Mouse (Mus musculus): Measurements from ENCODE around the gene Agpat4.
"Not testable (repeated sequence)": the region's sequence is repeated elsewhere in the genome, so short reads cannot be mapped to it uniquely, and the experiment has no call there.

Agpat4 gene

GRCm38 (mm10) chr17:12195604-12196003, 77.1 kb downstream of the Agpat4 start:
- peak; percentile 53 for DNase-seq

- DNase-seq: no peak
These were observed 81.4 kb downstream of the Agpat4 start for GRCm38 (mm10) chr17:12199933-12200332.

- DNase-seq: peak; percentile 46
These were observed 82.6 kb downstream of the Agpat4 start for GRCm38 (mm10) chr17:12201086-12201485.

GRCm38 (mm10) chr17:12203414-12203897, 85.0 kb downstream of the Agpat4 start:
- no peak for DNase-seq

GRCm38 (mm10) chr17:12204246-12204645, 85.7 kb downstream of the Agpat4 start:
- peak; percentile 73 for DNase-seq

- DNase-seq: no peak
These were observed 86.1 kb downstream of the Agpat4 start for GRCm38 (mm10) chr17:12204689-12205014.

- DNase-seq: peak; percentile 95
These were observed 86.7 kb downstream of the Agpat4 start for GRCm38 (mm10) chr17:12205015-12205693.

- no peak for DNase-seq
These were observed 87.2 kb downstream of the Agpat4 start for GRCm38 (mm10) chr17:12205694-12206075.

DNA sequence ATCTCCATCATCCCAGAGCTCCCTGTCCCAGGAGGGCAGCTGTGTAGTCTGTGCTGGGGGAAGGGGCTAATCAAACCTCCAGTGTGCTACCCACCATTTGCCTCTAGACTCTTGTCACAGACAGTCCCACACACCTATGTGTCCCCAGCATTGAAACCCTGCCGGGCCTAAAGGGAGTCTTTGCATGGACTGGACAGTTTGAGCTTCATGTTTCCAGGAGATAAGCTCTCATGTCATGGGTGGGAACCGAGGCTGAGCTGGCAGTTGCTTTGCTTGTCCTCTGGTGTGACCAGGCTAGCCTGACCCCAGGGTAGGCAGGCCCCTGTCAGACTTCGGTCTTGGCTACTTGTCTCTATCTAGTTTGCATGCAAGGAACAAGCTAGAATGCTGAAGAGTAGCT, 87.7 kb downstream of the Agpat4 start:
- peak; percentile 90 for DNase-seq

DNA sequence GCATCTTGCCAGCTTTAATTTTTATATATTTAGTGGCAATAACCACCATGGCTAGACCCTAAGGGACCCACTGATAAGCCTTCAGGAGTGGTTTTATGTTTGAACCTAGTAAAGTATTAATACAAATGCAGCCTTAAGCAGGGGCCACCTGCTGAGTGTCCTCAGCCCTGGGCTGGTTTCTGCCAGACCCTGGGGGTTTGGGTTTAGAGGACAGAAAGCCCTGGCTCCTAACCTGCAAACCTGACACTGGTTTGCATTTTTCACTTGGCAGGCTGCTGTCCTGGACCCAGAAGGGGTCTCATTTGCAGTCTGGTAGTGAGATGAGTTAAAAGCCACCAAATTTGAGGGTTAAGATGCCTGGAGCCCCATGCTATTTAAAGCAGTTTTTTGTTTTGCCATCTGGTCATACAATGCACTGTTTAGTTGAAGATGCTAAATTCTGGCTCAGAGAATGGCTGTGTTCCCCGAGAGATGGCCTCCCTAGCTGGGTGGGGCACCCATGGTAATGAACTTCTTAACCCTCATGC, 88.6 kb downstream of the Agpat4 start:
- peak; percentile 55 for DNase-seq

DNA sequence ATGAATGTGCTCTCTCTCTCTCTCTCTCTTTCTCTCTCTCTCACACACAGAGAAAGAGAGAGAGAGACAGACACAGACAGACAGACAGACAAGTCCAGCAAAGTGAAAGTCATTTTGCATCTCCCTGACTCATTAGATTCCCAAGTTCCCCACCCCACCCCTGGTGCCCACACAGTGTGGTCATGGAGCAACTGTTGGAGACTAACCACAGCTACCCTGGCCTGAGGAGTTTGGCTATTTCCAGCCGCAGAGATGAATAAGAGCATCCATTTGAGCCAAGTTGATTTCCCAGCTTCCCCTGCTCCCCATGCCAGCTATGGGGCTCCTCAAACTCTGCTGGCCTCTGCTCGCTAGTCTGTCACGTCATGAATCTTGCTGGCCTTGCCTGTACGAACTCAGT, 91.0 kb downstream of the Agpat4 start:
- no peak for DNase-seq

- peak; percentile 93 for DNase-seq
These were observed 92.1 kb downstream of the Agpat4 start for GRCm38 (mm10) chr17:12210544-12211132.

DNA sequence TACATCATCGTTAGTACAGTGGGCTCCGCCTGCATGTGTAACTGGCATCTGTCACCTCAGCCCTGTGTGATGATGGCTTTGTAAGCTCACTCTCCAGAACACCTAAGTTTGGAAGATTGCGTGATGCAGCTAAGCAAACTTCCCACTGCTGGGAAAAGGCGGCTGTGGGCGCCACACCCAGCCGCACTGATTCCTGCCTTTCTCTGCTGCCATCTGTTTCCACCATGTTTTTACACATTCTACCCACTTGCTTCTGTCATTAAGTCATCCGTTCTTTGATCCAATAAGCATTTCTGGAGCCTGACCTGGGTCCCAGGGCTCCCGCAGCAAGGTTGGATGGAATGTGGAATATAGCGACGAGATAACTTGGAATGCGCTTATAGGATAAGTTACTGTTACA, 93.4 kb downstream of the Agpat4 start:
- no peak for DNase-seq

- no peak for DNase-seq
These were observed 93.8 kb downstream of the Agpat4 start for GRCm38 (mm10) chr17:12212341-12212740.

DNA sequence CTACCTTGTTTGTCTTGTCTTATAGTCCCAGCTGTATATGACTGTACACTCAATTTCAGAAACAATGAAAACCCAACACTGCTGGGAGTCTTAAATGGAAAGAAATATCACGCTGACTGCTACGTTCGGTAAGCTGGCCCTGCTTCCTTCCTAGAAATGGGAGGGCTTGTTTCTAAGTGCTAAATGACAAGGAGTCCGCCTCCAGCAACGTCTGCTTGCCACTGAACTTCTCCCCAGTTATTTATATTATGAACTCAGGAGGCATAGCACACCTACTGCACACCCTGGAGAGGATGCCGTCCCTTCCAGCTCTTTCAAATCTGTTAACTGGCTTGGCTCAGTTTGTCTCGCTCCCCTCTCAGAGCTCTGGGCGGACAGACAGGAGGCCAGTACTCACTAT, 94.9 kb downstream of the Agpat4 start:
- DNase-seq: no peak

DNA sequence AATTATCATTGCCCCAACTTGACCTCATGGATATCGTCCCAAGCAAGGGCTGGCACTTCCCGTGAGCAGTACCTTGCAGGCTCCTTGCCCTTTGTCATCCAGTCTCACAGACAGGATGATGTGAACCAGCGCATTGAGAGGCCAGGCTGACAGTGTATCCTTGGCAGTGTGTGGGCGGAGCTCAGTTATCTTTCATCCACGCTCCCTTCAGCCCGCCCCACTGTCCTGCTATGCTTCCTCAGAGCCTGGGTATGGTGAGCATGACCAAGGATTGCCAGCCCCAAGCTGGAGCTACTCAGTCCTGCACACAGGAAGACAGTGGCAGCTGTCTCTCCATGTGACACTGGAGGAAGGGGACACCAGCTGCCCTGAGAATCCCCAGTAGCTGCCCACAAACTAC, 97.7 kb downstream of the Agpat4 start:
- peak; percentile 79 for DNase-seq

DNA sequence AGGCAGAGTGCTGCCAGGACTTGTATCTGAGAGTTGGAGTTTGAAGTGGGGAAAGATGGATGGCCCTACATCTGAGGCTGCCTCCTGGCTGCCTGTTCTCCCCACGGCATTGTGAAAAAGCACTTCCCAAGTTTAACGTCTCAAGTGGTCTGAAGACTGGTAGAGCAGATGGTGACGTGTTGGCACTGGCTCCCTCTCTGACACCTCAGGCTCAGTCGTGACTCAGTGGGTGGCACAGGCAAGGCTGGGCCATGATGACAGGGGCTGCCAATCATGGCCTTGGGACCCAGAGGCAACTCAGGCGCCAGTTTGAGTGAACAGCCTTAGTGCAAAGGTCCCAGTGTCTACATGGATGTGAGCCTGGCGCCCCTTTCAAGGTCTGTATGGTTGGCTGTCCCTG, 103.4 kb downstream of the Agpat4 start:
- no peak for DNase-seq

DNA sequence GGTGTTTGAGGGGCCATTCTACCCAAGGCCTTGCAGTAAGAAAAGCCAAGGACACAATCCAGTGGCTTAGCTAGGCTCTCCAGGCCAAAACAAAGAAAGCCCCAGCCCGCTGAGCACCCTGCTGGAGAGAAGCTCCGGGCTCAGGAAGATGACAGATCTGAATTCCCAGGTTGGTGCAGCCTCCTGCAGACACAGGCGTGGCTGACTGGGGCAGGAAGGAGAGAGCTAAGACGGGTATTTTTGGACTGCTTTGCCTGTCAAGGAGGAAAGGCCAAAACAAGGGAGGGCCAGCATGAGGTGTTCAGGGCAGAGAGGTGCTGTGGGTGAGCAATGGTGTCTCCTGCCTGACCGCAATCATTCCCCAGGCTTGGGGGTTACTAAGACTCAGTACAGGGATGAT, 105.2 kb downstream of the Agpat4 start:
- DNase-seq: no peak

DNA sequence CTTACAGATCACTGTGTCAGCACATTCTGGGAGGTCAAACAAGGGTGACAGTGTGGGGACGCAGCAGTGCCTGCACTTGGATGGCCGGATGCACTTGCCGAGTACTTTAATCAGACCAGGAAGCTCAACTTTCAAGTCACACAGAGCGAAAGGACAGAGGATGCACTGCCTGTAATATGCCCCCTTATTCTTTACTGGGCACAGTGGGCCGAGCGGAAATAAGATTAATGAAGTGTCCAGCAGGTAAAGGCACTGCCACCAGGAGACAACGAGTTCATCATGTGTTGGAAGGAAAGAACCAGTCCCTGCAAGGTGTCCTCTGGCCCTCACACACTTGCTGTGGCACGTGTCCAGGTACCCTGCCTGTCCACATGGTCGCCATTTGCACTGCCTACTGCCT, 105.6 kb downstream of the Agpat4 start:
- no peak for DNase-seq

- not testable (repeated sequence) for DNase-seq
These were observed 106.0 kb downstream of the Agpat4 start for GRCm38 (mm10) chr17:12224551-12224950.

GRCm38 (mm10) chr17:12225227-12225626, 106.7 kb downstream of the Agpat4 start:
- no peak for DNase-seq

DNA sequence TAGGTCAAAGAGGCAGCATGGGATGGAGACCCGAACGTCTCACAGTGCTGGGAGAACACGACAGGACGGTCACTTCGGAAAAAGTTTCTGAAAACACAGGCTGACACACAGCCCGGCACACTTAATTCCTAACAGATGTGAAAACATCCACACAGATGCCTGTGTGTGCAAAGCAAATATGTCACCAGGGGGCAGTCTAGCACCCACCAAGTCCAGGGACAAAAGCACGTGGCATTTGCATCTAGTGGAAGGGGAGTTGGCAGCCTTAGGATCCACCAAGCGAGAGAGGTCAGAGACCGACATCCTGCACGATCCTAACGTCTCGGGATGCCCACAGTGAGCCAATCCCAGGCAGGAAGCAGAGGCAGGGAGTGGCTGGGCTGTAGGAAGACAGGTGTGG, 108.0 kb downstream of the Agpat4 start:
- DNase-seq: peak; percentile 37

DNA sequence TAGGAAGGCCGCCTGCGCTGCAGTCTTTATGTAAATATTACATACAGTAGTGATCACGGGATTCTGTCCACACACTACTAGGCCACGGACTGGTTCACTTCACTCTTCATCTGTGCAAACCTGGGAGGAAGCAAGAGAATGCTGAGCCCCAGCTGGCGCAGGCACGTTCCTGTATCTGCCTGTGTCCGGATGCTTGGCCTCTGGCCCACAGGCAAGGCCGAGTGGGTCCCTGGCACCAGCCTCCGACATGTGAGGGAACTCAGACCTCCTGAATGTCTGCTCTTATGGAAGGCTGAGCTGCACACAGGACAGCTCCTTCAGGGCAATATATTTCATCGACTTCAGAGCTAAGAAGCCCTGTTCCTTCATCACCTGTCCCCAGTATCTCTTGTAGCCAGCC, 109.5 kb downstream of the Agpat4 start:
- DNase-seq: no peak

- DNase-seq: no peak
These were observed 110.0 kb downstream of the Agpat4 start for GRCm38 (mm10) chr17:12228471-12228870.

DNA sequence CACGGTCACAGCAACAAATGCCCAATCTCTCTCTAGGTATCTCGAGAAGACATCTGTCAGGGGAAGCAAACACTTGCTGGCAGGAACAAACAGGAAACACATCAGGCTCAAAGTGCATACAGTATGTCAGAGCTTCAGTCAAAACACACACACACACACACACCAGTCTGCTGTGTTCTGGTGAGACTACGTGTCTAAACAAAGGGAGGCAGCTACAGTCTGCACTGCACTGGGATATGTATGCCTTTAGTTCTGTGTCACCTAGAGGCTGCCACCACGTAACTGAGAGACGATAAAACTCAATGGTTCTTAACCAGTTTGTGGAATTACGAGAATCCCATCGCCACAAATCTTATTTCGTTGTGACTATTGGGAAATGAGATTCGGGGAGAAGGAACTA, 111.3 kb downstream of the Agpat4 start:
- no peak for DNase-seq
